Mouse (Mus musculus): ENCODE measurements around the gene Fam167b.

GRCm38 (mm10) chr4:129555421-129555861 lies 22.9 kb downstream of the Fam167b start:
- TF ChIP-seq CTCF (IDR thresholded peaks at IDR 0.05; ENCODE audit: borderline replicate concordance, insufficient read depth, low read depth, low read length) (peak; percentile 62; the same call in 1 of the 2 replicates), POLR2A (IDR thresholded peaks at IDR 0.05; ENCODE audit: borderline replicate concordance, insufficient read depth, low read length) (no peak)

Data from cerebellum, adult 2 months (tissue).